Mouse (Mus musculus) erythroblast, embryonic 14.5 days (primary cell): Measurements from ENCODE around the gene Gm49510.

Experiments used
- GATA1 ChIP-seq: IDR thresholded peaks from 2 replicates; pipeline ENCODE4 v1.6.1; 2012; ENCODE audit warnings: low read length, inconsistent platforms, mixed read lengths
- TAL1 ChIP-seq: IDR thresholded peaks from 3 replicates; pipeline ENCODE4 v1.6.1; 2012; ENCODE audit warnings: low read length, inconsistent platforms, mixed read lengths

DNA sequence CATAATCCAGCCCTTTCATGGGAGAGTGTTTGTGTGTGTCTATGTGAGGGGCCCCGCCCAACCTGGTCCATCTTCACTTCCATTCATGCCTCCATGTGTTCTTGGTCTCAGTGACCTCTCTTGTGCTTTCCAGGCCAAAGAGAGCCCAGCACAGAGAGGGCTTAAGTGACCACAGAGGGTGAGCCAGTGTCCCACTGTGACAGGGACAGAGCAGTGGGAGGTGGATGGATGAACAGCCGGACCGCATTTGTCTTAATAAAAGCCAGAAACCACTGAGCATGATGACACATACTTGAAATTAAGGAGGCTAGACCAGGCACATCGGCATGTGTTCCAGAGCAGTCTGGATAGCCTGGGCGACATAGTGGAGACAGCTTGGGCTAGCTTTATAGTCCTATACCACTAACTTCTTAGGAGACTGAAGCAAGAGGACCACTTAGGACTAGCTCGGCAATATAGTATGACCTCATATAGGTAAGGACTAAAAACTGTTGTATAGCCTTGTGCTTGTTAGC lies 30.8 kb downstream of the Gm49510 start:
- TF ChIP-seq TAL1 = no peak
- no peak for TF ChIP-seq GATA1
